Mouse (Mus musculus): ENCODE data around the gene Gigyf1. TPM values are rescaled to one million over a fixed set of nuclear protein-coding genes. Genes with fewer than 3 reads are reported as not detected.

Gigyf1 gene
- total RNA-seq, 1 experiment, result 24.7 TPM

- DNase-seq (ENCODE audit: low read depth, low spot score), result no peak
- in situ Hi-C loops (cut with MboI; ENCODE audit: low sequenced_read_pairs in 2 of 2, unreplicated experiment in 2 of 2), result no loop called here
- H3K27ac ChIP-seq (ENCODE audit: insufficient read depth, low read depth, low read length, poor library complexity, severe bottlenecking), result no peak overlapping the region
- TF ChIP-seq CHD2 (IDR thresholded peaks at IDR 0.05; ENCODE audit: low read depth, low read length), result no peak
- TF ChIP-seq ZC3H11A (IDR thresholded peaks at IDR 0.05; ENCODE audit: borderline replicate concordance, low read depth, low read length), result no peak
- no peak for TF ChIP-seq MAFK (IDR thresholded peaks at IDR 0.05; ENCODE audit: insufficient read depth, low read depth, low read length)
- TF ChIP-seq ZNF384 (IDR thresholded peaks at IDR 0.05; ENCODE audit: low read depth, low read length), result no peak
- TF ChIP-seq HCFC1 (IDR thresholded peaks at IDR 0.05; ENCODE audit: borderline replicate concordance, insufficient read depth, low read length), result no peak
- no peaks in the 10 kb centered on the region for H3K9me3 ChIP-seq (ENCODE audit: control insufficient read depth, insufficient read depth, low read depth, low read length)
- peaks cover 77% of the 10 kb centered on the region for H3K36me3 ChIP-seq (ENCODE audit: control insufficient read depth, insufficient read depth, low read length, poor library complexity, severe bottlenecking)
- no peak overlapping the region for H3K4me3 ChIP-seq (ENCODE audit: insufficient read depth in 1 of 2, low read depth in 1 of 2, low read length in 2 of 2, poor library complexity in 1 of 2, severe bottlenecking in 1 of 2)
- peaks cover 3 to 40% of the 10 kb centered on the region in 2 experiments; a peak in 3 of 4 replicates for H3K4me1 ChIP-seq (ENCODE audit: control insufficient read depth in 2 of 2, insufficient read depth in 2 of 2, low read length in 2 of 2, poor library complexity in 1 of 2)
- H3K9ac ChIP-seq (ENCODE audit: insufficient read depth, low read depth, low read length, poor library complexity, severe bottlenecking), result no peak overlapping the region
Measured at GRCm38 (mm10) chr5:137526192-137526936, 8.0 kb downstream of the Gigyf1 start.

DNA sequence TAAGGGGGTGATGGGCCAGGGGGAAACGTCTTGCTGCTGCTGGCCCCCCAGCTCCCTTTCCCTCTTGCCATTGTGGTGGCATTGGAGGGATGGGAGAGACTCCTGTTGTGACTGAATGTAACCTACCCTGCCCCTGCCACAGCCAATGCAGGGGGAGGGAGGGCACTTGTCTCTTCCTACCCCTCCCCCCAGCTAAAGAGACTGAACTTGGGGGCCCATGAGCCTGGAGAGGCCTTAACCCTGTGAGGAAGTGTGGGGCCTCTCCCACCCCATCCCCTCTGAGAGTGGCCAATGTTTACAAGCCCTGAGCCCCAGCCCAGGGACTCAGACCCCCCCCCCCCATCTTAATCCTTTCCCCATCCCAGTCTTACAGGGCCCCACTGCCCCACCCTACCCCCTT, 9.1 kb downstream of the Gigyf1 start:
- H3K9ac ChIP-seq (ENCODE audit: insufficient read depth, low read depth, low read length, poor library complexity, severe bottlenecking), result no peak overlapping the region
- no peak overlapping the region for H3K4me3 ChIP-seq (ENCODE audit: insufficient read depth in 1 of 2, low read depth in 1 of 2, low read length in 2 of 2, poor library complexity in 1 of 2, severe bottlenecking in 1 of 2)
- no peaks in the 10 kb centered on the region for H3K9me3 ChIP-seq (ENCODE audit: control insufficient read depth, insufficient read depth, low read depth, low read length)
- in situ Hi-C loops (cut with MboI; ENCODE audit: low sequenced_read_pairs in 2 of 2, unreplicated experiment in 2 of 2), result no loop called here
- peaks cover 0 to 33% of the 10 kb centered on the region in 2 experiments; a peak in 3 of 4 replicates for H3K4me1 ChIP-seq (ENCODE audit: control insufficient read depth in 2 of 2, insufficient read depth in 2 of 2, low read length in 2 of 2, poor library complexity in 1 of 2)
- H3K27ac ChIP-seq (ENCODE audit: insufficient read depth, low read depth, low read length, poor library complexity, severe bottlenecking), result no peak overlapping the region
- TF ChIP-seq ZNF384 (IDR thresholded peaks at IDR 0.05; ENCODE audit: low read depth, low read length), result no peak
- TF ChIP-seq HCFC1 (IDR thresholded peaks at IDR 0.05; ENCODE audit: borderline replicate concordance, insufficient read depth, low read length), result no peak
- TF ChIP-seq ZC3H11A (IDR thresholded peaks at IDR 0.05; ENCODE audit: borderline replicate concordance, low read depth, low read length), result no peak
- no peak for TF ChIP-seq MAFK (IDR thresholded peaks at IDR 0.05; ENCODE audit: insufficient read depth, low read depth, low read length)
- TF ChIP-seq CHD2 (IDR thresholded peaks at IDR 0.05; ENCODE audit: low read depth, low read length), result no peak
- H3K36me3 ChIP-seq (ENCODE audit: control insufficient read depth, insufficient read depth, low read length, poor library complexity, severe bottlenecking), result peaks cover 67% of the 10 kb centered on the region
- no peak for DNase-seq (ENCODE audit: low read depth, low spot score)

DNA sequence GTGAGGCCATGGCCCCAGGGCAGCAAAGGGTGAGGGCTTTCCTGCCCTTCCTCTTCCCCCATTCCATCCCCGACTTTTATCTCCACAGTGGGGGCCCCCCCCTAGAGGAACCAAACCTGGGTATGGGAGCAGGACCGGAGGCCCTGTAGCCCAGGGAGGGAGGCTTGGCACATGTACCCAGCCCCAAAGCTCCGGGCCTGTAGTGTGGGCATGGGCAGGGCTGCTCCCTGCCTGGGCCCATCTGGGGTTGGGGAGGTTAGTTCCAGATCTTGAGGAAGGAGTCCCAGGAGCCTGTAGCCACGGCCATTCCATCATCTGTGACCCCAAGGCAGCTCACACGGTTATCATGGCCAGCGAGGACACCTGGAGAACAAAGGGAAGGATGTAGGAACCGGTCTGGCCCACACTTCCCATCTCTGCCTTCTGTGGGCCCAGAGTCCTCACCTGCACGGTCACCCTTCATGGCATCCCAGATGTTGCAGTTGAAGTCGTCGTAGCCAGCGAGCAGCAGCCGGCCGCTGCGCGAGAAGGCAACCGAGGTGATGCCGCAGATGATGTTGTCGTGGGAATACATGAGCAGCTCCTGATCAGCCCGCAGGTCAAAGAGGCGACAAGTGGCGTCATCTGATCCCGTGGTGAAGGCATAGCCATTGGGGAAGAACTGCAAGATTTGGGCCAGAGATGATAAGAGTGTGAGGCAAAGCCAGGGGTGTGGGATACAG, 10.1 kb downstream of the Gigyf1 start:
- H3K4me3 ChIP-seq (ENCODE audit: insufficient read depth in 1 of 2, low read depth in 1 of 2, low read length in 2 of 2, poor library complexity in 1 of 2, severe bottlenecking in 1 of 2), result no peak overlapping the region
- no peak overlapping the region for H3K27ac ChIP-seq (ENCODE audit: insufficient read depth, low read depth, low read length, poor library complexity, severe bottlenecking)
- no peak overlapping the region for H3K9ac ChIP-seq (ENCODE audit: insufficient read depth, low read depth, low read length, poor library complexity, severe bottlenecking)
- no peak for DNase-seq (ENCODE audit: low read depth, low spot score)
- H3K36me3 ChIP-seq (ENCODE audit: control insufficient read depth, insufficient read depth, low read length, poor library complexity, severe bottlenecking), result peaks cover 57% of the 10 kb centered on the region
- H3K4me1 ChIP-seq (ENCODE audit: control insufficient read depth in 2 of 2, insufficient read depth in 2 of 2, low read length in 2 of 2, poor library complexity in 1 of 2), result peaks cover 0 to 26% of the 10 kb centered on the region in 2 experiments; a peak in 3 of 4 replicates
- in situ Hi-C loops (cut with MboI; ENCODE audit: low sequenced_read_pairs in 2 of 2, unreplicated experiment in 2 of 2), result no loop called here
- no peaks in the 10 kb centered on the region for H3K9me3 ChIP-seq (ENCODE audit: control insufficient read depth, insufficient read depth, low read depth, low read length)
- no peak for TF ChIP-seq MAFK (IDR thresholded peaks at IDR 0.05; ENCODE audit: insufficient read depth, low read depth, low read length)
- no peak for TF ChIP-seq HCFC1 (IDR thresholded peaks at IDR 0.05; ENCODE audit: borderline replicate concordance, insufficient read depth, low read length)
- no peak for TF ChIP-seq ZNF384 (IDR thresholded peaks at IDR 0.05; ENCODE audit: low read depth, low read length)
- TF ChIP-seq ZC3H11A (IDR thresholded peaks at IDR 0.05; ENCODE audit: borderline replicate concordance, low read depth, low read length), result no peak
- no peak for TF ChIP-seq CHD2 (IDR thresholded peaks at IDR 0.05; ENCODE audit: low read depth, low read length)

- H3K4me1 ChIP-seq (ENCODE audit: control insufficient read depth in 2 of 2, insufficient read depth in 2 of 2, low read length in 2 of 2, poor library complexity in 1 of 2), result peaks cover 0 to 22% of the 10 kb centered on the region in 2 experiments; a peak in 3 of 4 replicates
- H3K36me3 ChIP-seq (ENCODE audit: control insufficient read depth, insufficient read depth, low read length, poor library complexity, severe bottlenecking), result peaks cover 47% of the 10 kb centered on the region
- H3K27ac ChIP-seq (ENCODE audit: insufficient read depth, low read depth, low read length, poor library complexity, severe bottlenecking), result no peak overlapping the region
- TF ChIP-seq MAFK (IDR thresholded peaks at IDR 0.05; ENCODE audit: insufficient read depth, low read depth, low read length) (no peak), CHD2 (IDR thresholded peaks at IDR 0.05; ENCODE audit: low read depth, low read length) (no peak), ZC3H11A (IDR thresholded peaks at IDR 0.05; ENCODE audit: borderline replicate concordance, low read depth, low read length) (no peak), HCFC1 (IDR thresholded peaks at IDR 0.05; ENCODE audit: borderline replicate concordance, insufficient read depth, low read length) (no peak), ZNF384 (IDR thresholded peaks at IDR 0.05; ENCODE audit: low read depth, low read length) (no peak)
- no peak for DNase-seq (ENCODE audit: low read depth, low spot score)
- no peaks in the 10 kb centered on the region for H3K9me3 ChIP-seq (ENCODE audit: control insufficient read depth, insufficient read depth, low read depth, low read length)
- H3K4me3 ChIP-seq (ENCODE audit: insufficient read depth in 1 of 2, low read depth in 1 of 2, low read length in 2 of 2, poor library complexity in 1 of 2, severe bottlenecking in 1 of 2), result no peak overlapping the region
- H3K9ac ChIP-seq (ENCODE audit: insufficient read depth, low read depth, low read length, poor library complexity, severe bottlenecking), result no peak overlapping the region
- in situ Hi-C loops (cut with MboI; ENCODE audit: low sequenced_read_pairs in 2 of 2, unreplicated experiment in 2 of 2), result no loop called here
Measured at GRCm38 (mm10) chr5:137529221-137529995, 11.1 kb downstream of the Gigyf1 start.
